8 mouse cellular contexts compared by ENCODE assay signal in genomic region chr11:95366280-95366897, GRCm38 (mm10). TPM values are rescaled to one million over a fixed set of nuclear protein-coding genes. Genes with fewer than 3 reads are reported as not detected.
A peak's percentile ranks its signal among the peaks of the same experiment; 100 is the strongest.
DNase-seq lines count a peak whose midpoint lies in the region; ATAC-seq and TF ChIP-seq lines count a peak whose summit lies in the region.

No protein-coding gene starts in this region.

- no peak for ATAC-seq in lung, embryonic 14.5 days (ENCODE audit: insufficient read depth)
- ATAC-seq in inflammation-experienced regulatory T-cells, adult 6 months = no peak

- H3K9ac ChIP-seq in lung, embryonic 14.5 days = no peak overlapping the region

- TF ChIP-seq POLR2A in lung, adult 2 months (IDR thresholded peaks at IDR 0.05; ENCODE audit: borderline replicate concordance, extremely low read depth, low read depth, low read length) = no peak

- H3K27ac ChIP-seq in lung, embryonic 14.5 days (ENCODE audit: low read depth) = peak overlapping the region; percentile 34

- no peaks in the 10 kb centered on the region for H3K9me3 ChIP-seq in lung, embryonic 14.5 days (ENCODE audit: low read depth, low read length)

- no peak overlapping the region for H3K4me2 ChIP-seq in lung, embryonic 14.5 days

- peak; percentile 69 to 73 for DNase-seq in cerebellum, postnatal 10 days
- no peak for DNase-seq in cerebellum, adult 8-10 months
- DNase-seq in lung, embryonic 14.5 days = peak; percentile 61
- no peak for DNase-seq in lung, adult 2 months
- DNase-seq in kidney, postnatal 14 days = peak; percentile 32
- DNase-seq in thymus, postnatal 0 days (ENCODE audit: low spot score) = peak; percentile 52
- DNase-seq in adrenal gland, postnatal 25 days = no peak

- H3K27me3 ChIP-seq in lung, embryonic 14.5 days (ENCODE audit: insufficient read depth, low read length) = no peaks in the 10 kb centered on the region

- no peaks in the 10 kb centered on the region for H3K4me1 ChIP-seq in lung, embryonic 14.5 days (ENCODE audit: insufficient read depth)
- peaks cover 20% of the 10 kb centered on the region for H3K4me1 ChIP-seq in lung, adult 2 months (ENCODE audit: control insufficient read depth, insufficient read depth, low read length)

- peak; percentile 29; the same call in 1 of the 2 replicates for TF ChIP-seq CTCF in lung, embryonic 14.5 days (IDR thresholded peaks at IDR 0.05; ENCODE audit: low read depth)
- no peak for TF ChIP-seq CTCF in lung, adult 2 months (IDR thresholded peaks at IDR 0.05; ENCODE audit: insufficient read depth, low read length)

- H3K4me3 ChIP-seq in lung, embryonic 14.5 days (ENCODE audit: low read depth, low read length) = no peak overlapping the region
- no peak overlapping the region for H3K4me3 ChIP-seq in lung, adult 2 months (replicated peaks; ENCODE audit: extremely low read depth, low read depth, low read length)

- 73% methylated on average over 6 of the region's 6 CpGs for WGBS in lung, embryonic 14.5 days
- WGBS in lung, adult 2 months = 67% methylated on average over 6 of the region's 6 CpGs

- no peaks in the 10 kb centered on the region; the same call in 1 of the 2 replicates for H3K36me3 ChIP-seq in lung, embryonic 14.5 days (ENCODE audit: insufficient read depth)

RNA-seq across cellular contexts. Expression of gene Slc35b1, which starts 18.1 kb away (rescaled TPM):
- 104 and 112 TPM in 2 replicates for polyA plus RNA-seq in lung, embryonic 14.5 days (2014; fragmentation: Nextera tagmentation; extraction: Ambion mirVana)
- polyA plus RNA-seq in lung, adult 2 months (2012; rRNA removed) = 60.6 and 80.9 TPM in 2 replicates
- polyA plus RNA-seq in thymus, postnatal 0 days (2015; fragmentation: Nextera tagmentation; extraction: Ambion mirVana) = 93.1 and 95.3 TPM in 2 replicates
- 51.8 and 53.9 TPM in 2 replicates for total RNA-seq in adrenal gland, postnatal 25 days (2021)
- polyA plus RNA-seq in inflammation-experienced regulatory T-cells, adult 6 months (2017; shearing (Covaris generic)) = 10 to 100 TPM; 63.5 to 83.2 (median 70.3) TPM

RNA-seq across cellular contexts. Expression of gene Fam117a, which starts 29.6 kb away (rescaled TPM):
- polyA plus RNA-seq in lung, embryonic 14.5 days (2014; fragmentation: Nextera tagmentation; extraction: Ambion mirVana) = 12.9 and 14.6 TPM in 2 replicates
- 55.8 and 59.8 TPM in 2 replicates for polyA plus RNA-seq in lung, adult 2 months (2012; rRNA removed)
- polyA plus RNA-seq in thymus, postnatal 0 days (2015; fragmentation: Nextera tagmentation; extraction: Ambion mirVana) = 24.2 and 27.3 TPM in 2 replicates
- total RNA-seq in adrenal gland, postnatal 25 days (2021) = 13.7 and 13.8 TPM in 2 replicates
- polyA plus RNA-seq in inflammation-experienced regulatory T-cells, adult 6 months (2017; shearing (Covaris generic)) = 10 to 100 TPM; 11.4 to 28.1 (median 26.5) TPM

RNA-seq across cellular contexts. Expression of gene Spop, which starts 47.5 kb away (rescaled TPM):
- polyA plus RNA-seq in lung, embryonic 14.5 days (2014; fragmentation: Nextera tagmentation; extraction: Ambion mirVana) = 112 and 114 TPM in 2 replicates
- polyA plus RNA-seq in lung, adult 2 months (2012; rRNA removed) = 70.1 and 125 TPM in 2 replicates
- polyA plus RNA-seq in thymus, postnatal 0 days (2015; fragmentation: Nextera tagmentation; extraction: Ambion mirVana) = 120 and 142 TPM in 2 replicates
- 131 and 144 TPM in 2 replicates for total RNA-seq in adrenal gland, postnatal 25 days (2021)
- polyA plus RNA-seq in inflammation-experienced regulatory T-cells, adult 6 months (2017; shearing (Covaris generic)) = 100 to 1,000 TPM; 127 to 172 (median 157) TPM

RNA-seq across cellular contexts. Expression of gene Kat7, which starts 56.3 kb away (rescaled TPM):
- 77.0 and 83.7 TPM in 2 replicates for polyA plus RNA-seq in lung, embryonic 14.5 days (2014; fragmentation: Nextera tagmentation; extraction: Ambion mirVana)
- polyA plus RNA-seq in lung, adult 2 months (2012; rRNA removed) = 21.5 and 37.2 TPM in 2 replicates
- polyA plus RNA-seq in thymus, postnatal 0 days (2015; fragmentation: Nextera tagmentation; extraction: Ambion mirVana) = 56.8 and 57.9 TPM in 2 replicates
- 51.7 and 58.0 TPM in 2 replicates for total RNA-seq in adrenal gland, postnatal 25 days (2021)
- polyA plus RNA-seq in inflammation-experienced regulatory T-cells, adult 6 months (2017; shearing (Covaris generic)) = 10 to 100 TPM; 45.4 to 49.3 (median 47.4) TPM

Comparison
In these comparisons a context has a peak if more than half of its experiments do, and no peak if none do; other contexts are left out.
1. DNase-seq: peak in cerebellum, postnatal 10 days (2 of 2), lung, embryonic 14.5 days (single experiment), kidney, postnatal 14 days (single experiment) and thymus, postnatal 0 days (single experiment); none in cerebellum, adult 8-10 months (single experiment), lung, adult 2 months (single experiment) and adrenal gland, postnatal 25 days (single experiment).